Mouse (Mus musculus) liver, adult (tissue): ENCODE measurements around the gene Hoxc6.

ENCODE experiments used
- GATA4 ChIP-seq: IDR thresholded peaks from 2 replicates; pipeline ENCODE4 v1.6.1; 2014; ENCODE audit warnings: mild to moderate bottlenecking, low read length; ENCODE audit not compliant: insufficient replicate concordance

Hoxc6 gene

DNA sequence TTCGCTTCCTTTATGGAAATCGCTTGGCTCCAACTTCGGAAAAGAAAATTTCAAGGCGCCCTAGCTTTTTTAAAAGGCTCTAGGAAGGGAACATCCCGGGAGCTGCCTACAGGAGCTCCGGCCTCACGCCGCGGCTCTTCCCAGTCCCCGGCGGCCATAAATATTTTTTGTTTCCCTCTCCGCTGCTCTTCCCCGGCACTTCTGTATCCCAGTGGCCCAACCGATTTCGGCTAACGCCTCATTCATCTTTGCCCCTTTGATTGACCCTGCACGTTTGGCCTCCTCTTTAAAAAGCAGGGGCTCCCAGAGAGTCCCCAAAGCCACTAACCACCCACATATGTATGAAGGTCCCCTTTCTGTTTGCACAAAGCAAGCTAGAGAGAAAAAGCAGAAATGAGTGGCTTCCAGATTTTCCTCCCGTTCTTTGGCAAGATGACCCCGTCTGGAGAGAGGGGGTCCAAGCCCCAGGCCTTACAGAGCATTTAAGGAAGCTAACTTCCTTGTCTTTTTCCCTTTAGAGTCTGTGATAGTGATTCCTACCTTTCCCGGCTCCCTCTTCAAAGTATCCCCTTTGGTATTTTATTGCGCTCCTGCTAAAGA lies 61.4 kb downstream of the Hoxc6 start:
- TF ChIP-seq GATA4, result no peak

DNA sequence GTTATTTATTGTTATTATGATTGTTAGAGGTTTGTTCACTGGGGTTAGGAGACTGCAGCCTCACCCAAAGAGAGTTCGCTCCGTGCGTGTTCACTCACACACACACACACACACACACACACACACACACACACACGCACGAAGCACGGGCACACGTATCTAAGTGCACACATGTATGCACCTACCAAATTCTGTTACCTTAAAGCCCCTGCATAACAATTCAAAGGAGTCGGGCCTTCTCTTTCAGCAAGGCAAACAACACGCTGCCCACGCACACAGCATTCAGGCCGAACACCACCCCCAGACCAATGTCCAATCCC lies 61.9 kb downstream of the Hoxc6 start:
- no peak for TF ChIP-seq GATA4

- no peak for TF ChIP-seq GATA4
Measured at GRCm38 (mm10) chr15:103060341-103061130, 62.5 kb downstream of the Hoxc6 start.

DNA sequence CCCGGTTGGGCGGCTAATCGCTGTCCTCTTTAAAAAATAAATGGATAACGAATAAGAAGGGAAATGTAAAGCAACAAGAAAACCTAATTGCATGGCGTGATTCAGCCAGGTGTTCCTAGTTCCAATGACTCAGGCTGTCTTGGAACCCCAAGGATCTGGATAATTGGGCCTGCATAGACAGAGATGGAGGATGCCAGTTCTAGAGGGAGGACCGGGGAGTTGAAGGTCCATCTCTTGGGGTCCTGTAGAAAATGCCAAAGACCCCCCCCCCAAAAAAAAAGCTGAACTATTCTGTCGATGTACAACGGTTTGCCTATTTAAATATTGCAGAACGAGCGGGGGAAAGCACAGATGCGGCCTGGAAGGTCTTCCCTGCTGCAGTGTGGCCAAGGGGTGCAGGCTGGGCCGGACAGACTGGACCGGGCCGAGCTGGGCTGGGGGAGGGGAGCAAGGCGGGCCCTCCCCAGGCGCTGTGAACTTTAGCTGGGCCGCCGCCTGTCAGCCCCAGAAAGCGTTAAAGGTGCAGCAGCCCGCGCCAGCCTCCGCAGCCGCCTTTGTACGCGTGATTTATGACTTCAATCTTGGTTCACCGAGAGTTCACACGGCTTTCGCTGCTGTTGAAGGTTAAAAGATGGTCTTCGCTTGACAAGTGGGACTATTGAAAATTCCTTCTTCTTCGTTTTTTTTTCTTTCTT lies 63.2 kb downstream of the Hoxc6 start:
- TF ChIP-seq GATA4, result no peak
